Mouse (Mus musculus): ENCODE data around the gene Snx9.

Gene Snx9

GRCm38 (mm10) chr17:5970298-5970821 is 129.2 kb downstream of the Snx9 start:
- DNase-seq (ENCODE audit: low read depth) = no peak

GRCm38 (mm10) chr17:5973536-5973935 is 132.4 kb downstream of the Snx9 start:
- DNase-seq (ENCODE audit: low read depth) = no peak

GRCm38 (mm10) chr17:5975099-5975977 is 134.2 kb downstream of the Snx9 start:
- DNase-seq (ENCODE audit: low read depth) = peak; percentile 53

GRCm38 (mm10) chr17:5976221-5977055 is 135.3 kb downstream of the Snx9 start:
- DNase-seq (ENCODE audit: low read depth) = no peak

GRCm38 (mm10) chr17:5977056-5977920 is 136.2 kb downstream of the Snx9 start:
- DNase-seq (ENCODE audit: low read depth) = no peak

- no peak for DNase-seq (ENCODE audit: low read depth)
Measured at GRCm38 (mm10) chr17:5977921-5978504, 136.9 kb downstream of the Snx9 start.

GRCm38 (mm10) chr17:5978505-5979077 is 137.5 kb downstream of the Snx9 start:
- no peak for DNase-seq (ENCODE audit: low read depth)

- no peak for DNase-seq (ENCODE audit: low read depth)
Measured at GRCm38 (mm10) chr17:5980860-5981259, 139.7 kb downstream of the Snx9 start.

Measured in c-Kit-positive CD71-negative TER-119-negative erythroid progenitor cells, embryonic 14.5 days (primary cell).